Mouse (Mus musculus): Measurements from ENCODE around the gene Tmigd3. TPM values are rescaled to one million over a fixed set of nuclear protein-coding genes. Genes with fewer than 3 reads are reported as not detected.
A peak's percentile ranks its signal among the peaks of the same experiment; 100 is the strongest.

Gene Tmigd3
- polyA plus RNA-seq, 1 experiment from 2014 or later, result not detected

DNA sequence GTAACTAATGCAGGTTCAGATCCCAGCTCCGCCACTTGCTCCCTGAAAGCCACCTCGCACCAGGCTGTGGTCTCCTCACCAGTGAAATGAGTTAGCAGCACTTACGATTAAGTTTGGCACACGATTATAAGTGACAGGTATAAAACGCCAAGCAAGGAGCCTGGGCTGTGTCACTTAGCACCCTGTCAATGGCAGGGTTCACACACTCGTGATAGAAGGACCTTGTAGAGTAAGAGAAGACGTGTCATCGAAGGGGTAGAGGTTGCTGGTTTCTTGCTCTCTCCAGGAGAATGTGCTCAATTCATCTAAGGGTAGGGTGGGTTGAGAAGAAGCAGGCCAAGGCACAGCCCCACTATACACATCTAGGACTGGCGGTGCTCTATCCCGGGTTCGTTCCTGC, 28.2 kb downstream of the Tmigd3 start:
- Histone ChIP-seq H3K27ac (no peak overlapping the region), H3K4me1 (peaks cover 13% of the 10 kb centered on the region; the same call in 1 of the 2 replicates), H3K36me3 (replicated peaks) (no peaks in the 10 kb centered on the region), H3K9me3 (no peaks in the 10 kb centered on the region), H3K27me3 (ENCODE audit: poor library complexity, severe bottlenecking) (peaks cover 6% of the 10 kb centered on the region; the same call in 1 of the 2 replicates), H3K4me3 (no peak overlapping the region)
- 91% methylated on average over 11 of the region's 11 CpGs for WGBS
- DNase-seq (ENCODE audit: extremely low spot score, low spot score), result no peak

DNA sequence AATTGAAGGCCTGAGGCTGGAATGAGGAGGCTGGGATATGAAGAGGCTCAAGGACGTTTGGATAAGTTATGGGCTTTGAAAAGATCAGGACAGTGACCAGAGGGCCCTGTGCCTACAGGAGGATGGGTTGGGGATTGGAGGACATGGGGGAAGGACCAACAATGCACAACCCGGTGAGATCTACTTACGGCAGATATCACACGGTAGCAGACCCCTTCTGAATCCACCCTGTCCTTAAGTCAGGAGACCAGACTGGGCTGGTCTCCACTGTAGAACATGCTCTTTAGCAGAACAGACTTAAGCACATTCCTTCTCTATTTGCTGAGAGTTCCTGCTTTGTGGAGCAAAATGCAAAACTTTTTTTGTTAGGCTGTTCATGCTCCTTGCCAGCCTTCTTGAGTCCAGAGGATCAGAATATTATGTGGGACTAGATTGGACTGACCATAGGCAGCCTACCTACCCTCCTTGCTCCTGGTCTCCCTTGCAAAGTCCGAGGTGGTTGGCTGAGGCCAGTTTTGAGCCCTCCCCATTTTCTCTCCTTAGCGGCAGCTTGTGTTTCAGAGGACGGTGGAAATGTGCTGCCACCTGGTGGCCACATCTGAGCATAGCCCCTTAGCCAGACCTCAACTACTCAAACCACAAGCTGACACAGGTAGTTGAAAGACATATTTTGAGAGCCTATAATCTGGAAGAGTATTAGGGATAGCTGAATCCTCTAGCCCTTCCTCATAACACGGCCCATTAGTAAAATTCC, 28.9 kb downstream of the Tmigd3 start:
- H3K4me1 ChIP-seq, result peaks cover 6% of the 10 kb centered on the region; the same call in 1 of the 2 replicates
- peaks cover 6% of the 10 kb centered on the region; the same call in 1 of the 2 replicates for H3K27me3 ChIP-seq (ENCODE audit: poor library complexity, severe bottlenecking)
- DNase-seq (ENCODE audit: extremely low spot score, low spot score), result peak; percentile 81
- H3K27ac ChIP-seq, result no peak overlapping the region
- no peaks in the 10 kb centered on the region for H3K9me3 ChIP-seq
- H3K4me3 ChIP-seq, result no peak overlapping the region
- 45% methylated on average over 8 of the region's 8 CpGs for WGBS
- no peaks in the 10 kb centered on the region for H3K36me3 ChIP-seq (replicated peaks)

DNA sequence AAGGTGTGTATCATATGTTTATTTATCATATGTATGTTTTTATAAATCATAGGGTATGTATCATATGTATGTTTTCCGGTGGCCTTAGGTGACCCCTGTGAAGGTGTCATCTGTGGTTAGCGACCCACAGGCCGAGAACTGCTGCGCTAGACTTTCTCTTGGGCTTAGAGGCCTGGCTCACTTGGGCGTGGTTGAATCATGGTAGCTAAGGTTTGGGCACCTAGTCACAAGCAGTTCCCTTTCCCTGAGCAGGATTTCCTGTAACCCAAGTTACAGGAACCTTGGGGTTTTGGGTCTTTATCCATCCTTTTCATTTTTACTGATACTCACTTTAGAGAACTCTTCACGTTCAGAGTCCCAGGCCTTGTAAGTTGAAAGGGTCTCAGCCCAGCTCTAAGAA, 29.6 kb downstream of the Tmigd3 start:
- 85% methylated on average over 6 of the region's 6 CpGs for WGBS
- DNase-seq (ENCODE audit: extremely low spot score, low spot score), result no peak
- H3K36me3 ChIP-seq (replicated peaks), result no peaks in the 10 kb centered on the region
- no peak overlapping the region for H3K27ac ChIP-seq
- no peak overlapping the region for H3K4me3 ChIP-seq
- peaks cover 6% of the 10 kb centered on the region; the same call in 1 of the 2 replicates for H3K27me3 ChIP-seq (ENCODE audit: poor library complexity, severe bottlenecking)
- 0 out of 2 replicates have a peak, but pooled peaks cover 5% of the 10 kb centered on the region for H3K4me1 ChIP-seq
- H3K9me3 ChIP-seq, result no peaks in the 10 kb centered on the region

DNA sequence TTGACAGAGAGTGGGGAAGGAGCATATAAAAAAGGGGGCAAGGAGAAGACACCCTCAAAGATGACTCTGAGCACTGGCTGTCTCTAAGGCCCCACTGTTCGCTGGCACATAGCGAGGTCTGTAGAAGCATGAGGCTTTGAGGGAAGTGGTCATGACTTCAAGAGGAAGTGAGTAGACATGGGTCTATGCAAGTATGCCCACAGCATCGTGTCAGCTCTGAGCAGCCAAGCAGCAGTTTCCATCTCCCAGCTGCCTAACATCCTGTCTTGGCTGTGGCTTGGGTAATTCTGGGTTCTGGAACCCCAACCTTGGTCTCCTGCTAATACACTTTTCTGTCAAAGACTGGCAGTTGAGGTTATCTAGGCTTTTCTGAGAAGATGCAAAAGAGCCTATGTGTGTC, 30.0 kb downstream of the Tmigd3 start:
- WGBS, result 96% methylated on average over 3 of the region's 3 CpGs

DNA sequence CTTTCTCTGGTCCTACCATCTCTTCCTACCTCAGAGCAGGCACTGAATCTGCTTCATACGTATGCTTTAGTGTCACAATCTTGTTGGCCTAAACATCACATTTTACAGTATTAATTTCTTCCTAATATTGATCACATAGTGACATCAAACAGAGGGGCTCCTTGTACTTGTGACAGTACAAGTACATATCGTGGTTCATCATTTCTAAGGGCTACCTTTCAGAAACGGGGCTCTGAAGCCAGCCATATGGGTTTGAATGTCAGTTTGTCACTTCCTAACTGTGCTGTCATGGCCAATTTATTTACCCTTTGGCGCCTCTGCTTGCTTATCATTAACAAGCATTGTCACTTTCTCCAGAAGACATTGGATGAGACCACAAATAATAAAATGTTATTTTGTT, 30.8 kb downstream of the Tmigd3 start:
- H3K9me3 ChIP-seq, result no peaks in the 10 kb centered on the region
- no peak overlapping the region for H3K27ac ChIP-seq
- H3K36me3 ChIP-seq (replicated peaks), result no peaks in the 10 kb centered on the region
- H3K4me3 ChIP-seq, result no peak overlapping the region
- WGBS, result 75% methylated on average over 4 of the region's 4 CpGs
- H3K27me3 ChIP-seq (ENCODE audit: poor library complexity, severe bottlenecking), result peaks cover 6% of the 10 kb centered on the region; the same call in 1 of the 2 replicates
- H3K4me1 ChIP-seq, result 0 out of 2 replicates have a peak, but pooled peaks cover 5% of the 10 kb centered on the region
- no peak for DNase-seq (ENCODE audit: extremely low spot score, low spot score)

More for the DNA sequence above, 30.0 kb downstream of the Tmigd3 start:
- H3K36me3 ChIP-seq (replicated peaks), result no peaks in the 10 kb centered on the region
- H3K27me3 ChIP-seq (ENCODE audit: poor library complexity, severe bottlenecking), result peaks cover 6% of the 10 kb centered on the region; the same call in 1 of the 2 replicates
- no peaks in the 10 kb centered on the region for H3K9me3 ChIP-seq
- no peak overlapping the region for H3K27ac ChIP-seq
- 0 out of 2 replicates have a peak, but pooled peaks cover 5% of the 10 kb centered on the region for H3K4me1 ChIP-seq
- no peak for DNase-seq (ENCODE audit: extremely low spot score, low spot score)
- H3K4me3 ChIP-seq, result no peak overlapping the region

DNA sequence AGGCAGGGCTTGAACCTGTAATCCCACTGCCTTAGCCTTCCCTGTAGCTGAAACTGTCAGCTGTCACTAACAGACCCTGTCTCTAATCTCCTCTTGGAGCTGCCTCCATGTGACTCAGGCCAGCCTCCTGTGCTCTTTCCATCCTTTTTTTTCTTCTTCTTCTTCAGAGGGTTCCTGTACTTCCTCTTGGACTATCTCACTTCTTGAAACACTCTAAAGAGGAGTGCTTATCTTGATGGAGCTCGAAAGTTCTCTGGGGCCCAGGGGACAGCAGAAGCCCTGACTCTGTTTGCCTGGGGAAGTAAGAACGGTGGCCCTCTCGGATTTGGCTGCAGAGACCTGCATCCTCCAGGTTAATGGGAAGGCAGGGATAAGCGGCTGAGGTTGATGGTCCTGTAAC, 33.5 kb downstream of the Tmigd3 start:
- Histone ChIP-seq H3K9me3 (no peaks in the 10 kb centered on the region), H3K27me3 (ENCODE audit: poor library complexity, severe bottlenecking) (peaks cover 1% of the 10 kb centered on the region; the same call in 1 of the 2 replicates), H3K36me3 (replicated peaks) (no peaks in the 10 kb centered on the region), H3K27ac (no peak overlapping the region), H3K4me3 (no peak overlapping the region), H3K4me1 (0 out of 2 replicates have a peak, but pooled peaks cover 12% of the 10 kb centered on the region)
- DNase-seq (ENCODE audit: extremely low spot score, low spot score), result no peak
- WGBS, result 83% methylated on average over 4 of the region's 4 CpGs

DNA sequence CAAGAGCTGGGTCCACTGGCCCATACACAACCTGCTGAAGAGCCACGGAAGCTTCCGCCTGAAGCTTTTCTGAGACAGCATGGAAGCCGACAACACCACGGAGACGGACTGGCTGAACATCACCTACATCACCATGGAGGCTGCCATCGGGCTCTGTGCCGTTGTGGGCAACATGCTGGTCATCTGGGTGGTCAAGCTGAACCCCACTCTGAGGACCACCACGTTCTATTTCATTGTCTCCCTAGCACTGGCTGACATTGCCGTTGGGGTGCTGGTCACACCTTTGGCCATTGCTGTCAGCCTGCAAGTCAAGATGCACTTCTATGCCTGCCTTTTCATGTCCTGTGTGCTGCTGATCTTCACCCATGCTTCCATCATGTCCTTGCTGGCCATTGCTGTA, 34.0 kb downstream of the Tmigd3 start:
- Histone ChIP-seq H3K4me1 (0 out of 2 replicates have a peak, but pooled peaks cover 8% of the 10 kb centered on the region), H3K36me3 (replicated peaks) (no peaks in the 10 kb centered on the region), H3K27ac (no peak overlapping the region), H3K9me3 (no peaks in the 10 kb centered on the region), H3K27me3 (ENCODE audit: poor library complexity, severe bottlenecking) (no peaks in the 10 kb centered on the region), H3K4me3 (no peak overlapping the region)
- WGBS, result 92% methylated on average over 9 of the region's 9 CpGs
- DNase-seq (ENCODE audit: extremely low spot score, low spot score), result no peak

DNA sequence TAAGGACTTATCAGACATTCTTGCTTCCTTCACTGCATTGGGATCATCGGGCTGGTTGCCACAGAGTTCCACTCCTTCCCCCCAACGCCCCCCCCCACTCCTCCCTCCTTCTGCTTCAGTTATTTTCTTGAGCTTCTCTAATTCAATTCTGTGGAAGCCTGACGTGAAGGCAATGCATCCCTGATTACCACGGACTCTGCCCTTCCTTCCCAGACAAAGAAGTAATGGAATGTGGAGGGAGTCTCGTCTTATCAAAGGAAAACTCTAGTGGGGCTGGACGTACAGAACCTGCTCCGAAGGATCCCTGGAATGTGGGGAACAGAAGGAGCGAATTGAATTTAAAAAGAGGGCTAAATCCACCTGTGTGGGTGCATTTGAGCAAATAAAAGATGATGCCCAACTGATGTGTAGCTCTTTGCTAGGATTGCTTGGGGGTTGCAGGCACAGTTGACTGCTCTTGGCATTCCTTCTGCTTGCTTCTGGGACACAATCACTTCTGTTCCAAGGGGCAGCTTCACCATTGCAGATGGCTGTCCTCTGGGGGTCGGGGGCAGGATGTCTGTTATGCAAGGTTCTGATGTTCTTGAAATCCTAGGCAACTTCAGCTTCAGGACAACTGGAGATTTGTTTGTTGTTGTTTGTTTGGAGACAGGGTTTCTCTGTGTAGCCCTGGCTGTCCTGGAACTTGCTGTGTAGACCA, 37.4 kb downstream of the Tmigd3 start:
- Histone ChIP-seq H3K9me3 (no peaks in the 10 kb centered on the region), H3K27me3 (ENCODE audit: poor library complexity, severe bottlenecking) (no peaks in the 10 kb centered on the region), H3K36me3 (replicated peaks) (no peaks in the 10 kb centered on the region), H3K4me3 (no peak overlapping the region), H3K27ac (no peak overlapping the region), H3K4me1 (0 out of 2 replicates have a peak, but pooled peaks cover 7% of the 10 kb centered on the region)
- 54% methylated on average over 9 of the region's 9 CpGs for WGBS
- no peak for DNase-seq (ENCODE audit: extremely low spot score, low spot score)

DNA sequence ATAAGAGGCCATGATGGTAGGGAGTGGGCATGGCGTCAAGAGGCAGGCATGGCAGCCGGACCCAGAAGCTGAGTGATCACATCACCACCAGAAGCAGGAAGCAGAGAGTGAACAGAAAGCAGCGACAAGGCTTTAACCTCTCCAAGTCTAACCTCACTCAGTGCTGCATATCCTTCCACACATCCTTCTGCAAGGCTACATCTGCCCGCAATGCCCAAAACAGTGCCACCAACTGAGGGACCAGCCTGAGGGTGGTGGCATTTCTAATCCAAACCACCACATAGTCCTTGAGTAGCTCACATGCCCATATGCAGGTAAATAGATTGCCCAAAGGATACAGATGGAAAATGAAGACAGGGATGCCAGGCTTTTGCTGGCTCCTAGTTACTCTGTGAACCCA, 38.3 kb downstream of the Tmigd3 start:
- Histone ChIP-seq H3K27ac (no peak overlapping the region), H3K36me3 (replicated peaks) (no peaks in the 10 kb centered on the region), H3K4me3 (no peak overlapping the region), H3K27me3 (ENCODE audit: poor library complexity, severe bottlenecking) (no peaks in the 10 kb centered on the region), H3K4me1 (0 out of 2 replicates have a peak, but pooled peaks cover 7% of the 10 kb centered on the region), H3K9me3 (no peaks in the 10 kb centered on the region)
- no peak for DNase-seq (ENCODE audit: extremely low spot score, low spot score)
- WGBS, result 88% methylated on average over 4 of the region's 4 CpGs

DNA sequence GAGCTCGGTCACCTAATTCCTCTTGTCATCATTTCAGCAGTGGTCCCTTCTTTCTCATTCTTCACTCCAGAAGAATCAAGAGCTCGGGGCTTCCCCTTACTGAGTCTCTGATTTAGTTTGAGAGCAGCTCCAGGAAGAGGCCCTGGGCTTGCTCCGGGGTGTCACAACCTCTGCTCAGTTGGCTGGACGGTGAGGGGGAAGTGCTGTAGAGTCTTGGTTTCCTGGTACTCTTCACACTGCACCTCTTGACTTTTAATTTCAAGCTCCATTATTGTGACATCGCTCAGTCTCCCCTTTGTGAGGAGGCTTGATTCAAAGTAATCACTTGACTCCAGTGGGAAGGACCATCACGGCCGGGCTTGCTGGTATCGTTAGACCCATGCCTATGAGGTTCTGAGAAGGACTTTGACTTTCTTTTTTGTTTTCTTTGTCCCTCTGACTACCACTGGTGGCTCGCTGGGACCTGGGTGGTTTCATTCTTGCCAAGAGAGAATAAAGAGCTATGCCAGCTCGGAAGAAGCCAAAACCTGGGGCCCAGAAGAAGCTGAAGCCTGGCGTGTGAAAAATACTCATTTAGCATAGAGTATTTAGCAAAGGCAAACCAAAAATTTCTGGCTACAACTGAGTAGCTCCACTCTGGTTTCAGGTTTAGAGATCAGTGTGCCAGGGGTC, 40.0 kb downstream of the Tmigd3 start:
- WGBS, result 84% methylated on average over 11 of the region's 11 CpGs
- DNase-seq (ENCODE audit: extremely low spot score, low spot score), result no peak

DNA sequence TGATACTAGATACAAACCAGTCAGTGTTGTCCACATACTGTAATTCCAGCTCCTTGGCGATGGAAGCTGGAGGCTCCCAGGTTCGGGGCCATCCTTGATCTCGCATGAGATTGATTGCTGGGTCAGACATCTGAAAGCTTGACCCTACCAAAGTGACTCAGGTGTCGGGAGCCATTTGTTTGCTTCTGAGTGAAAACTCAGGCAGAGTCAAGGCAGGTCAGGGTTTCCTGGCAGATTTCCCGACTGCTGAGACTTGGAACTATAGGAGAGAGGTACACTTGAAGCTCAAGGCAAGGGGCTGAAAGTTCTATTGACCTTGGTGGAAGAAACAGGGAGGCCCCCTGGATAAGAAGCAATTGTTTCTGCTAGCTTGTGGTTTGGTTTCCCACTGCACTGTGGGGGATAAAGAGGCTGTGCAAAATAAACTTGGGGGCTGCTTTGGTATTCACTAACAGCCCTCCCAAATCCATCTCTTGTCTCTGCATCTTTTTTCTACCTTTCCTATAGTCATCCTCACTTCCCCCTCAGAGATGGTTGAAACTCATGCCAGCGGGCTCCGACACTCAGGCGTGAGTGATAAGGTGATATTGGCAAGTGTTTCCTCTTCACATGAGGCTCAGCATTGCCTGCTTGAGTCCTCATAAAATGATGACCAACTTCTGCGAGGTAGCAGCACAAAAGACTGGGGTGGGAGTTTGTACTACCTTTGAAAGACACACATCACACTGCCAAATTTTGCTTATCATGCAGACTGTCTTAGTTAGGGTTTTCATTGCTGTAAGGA, 41.6 kb downstream of the Tmigd3 start:
- Histone ChIP-seq H3K27ac (no peak overlapping the region), H3K4me1 (0 out of 2 replicates have a peak, but pooled peaks cover 7% of the 10 kb centered on the region), H3K9me3 (no peaks in the 10 kb centered on the region), H3K36me3 (replicated peaks) (no peaks in the 10 kb centered on the region), H3K4me3 (no peak overlapping the region), H3K27me3 (ENCODE audit: poor library complexity, severe bottlenecking) (no peaks in the 10 kb centered on the region)
- 85% methylated on average over 9 of the region's 9 CpGs for WGBS
- DNase-seq (ENCODE audit: extremely low spot score, low spot score), result no peak

More for the DNA sequence above, 40.0 kb downstream of the Tmigd3 start:
- Histone ChIP-seq H3K27me3 (ENCODE audit: poor library complexity, severe bottlenecking) (no peaks in the 10 kb centered on the region), H3K4me1 (0 out of 2 replicates have a peak, but pooled peaks cover 7% of the 10 kb centered on the region), H3K36me3 (replicated peaks) (no peaks in the 10 kb centered on the region), H3K9me3 (no peaks in the 10 kb centered on the region), H3K27ac (no peak overlapping the region), H3K4me3 (no peak overlapping the region)
